12 mouse cellular contexts compared by ENCODE assay signal in the genomic region with DNA sequence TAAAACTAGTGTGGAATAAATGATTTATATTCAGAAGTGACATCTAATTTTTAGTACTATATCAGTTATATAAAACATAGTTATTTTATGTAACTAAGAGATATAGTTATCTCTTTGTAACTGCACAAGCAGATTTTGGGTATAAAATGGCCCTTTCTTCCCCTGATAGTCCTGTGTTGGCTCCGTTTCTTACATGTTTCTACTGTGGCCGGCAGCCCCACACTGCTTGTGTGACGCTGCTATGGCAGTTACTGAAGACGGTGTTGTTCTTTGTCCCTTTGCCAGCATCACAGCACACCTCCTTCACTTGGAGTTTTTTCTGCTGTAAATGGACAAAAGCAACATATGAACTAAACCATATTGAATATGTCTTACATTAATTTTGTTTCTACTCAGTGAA.
"Had no signal": no experiment of that assay in that cellular context is flagged by ENCODE, and none has a peak within 500 bp of the region (broad histone marks: within the 10 kb centered on the region; RNA-seq: fewer than 3 reads in every experiment).

No protein-coding gene starts in this region.

- H3K9me3 ChIP-seq: limb, embryonic 13.5 days; midbrain, embryonic 12.5 days had no signal

- H3K27me3 ChIP-seq: limb, embryonic 13.5 days; midbrain, embryonic 12.5 days had no signal

- H3K36me3 ChIP-seq: limb, embryonic 13.5 days; midbrain, embryonic 12.5 days had no signal

- H3K27ac ChIP-seq: kidney, postnatal 0 days; layer of hippocampus, adult 2 months; limb, embryonic 13.5 days; liver, embryonic 14.5 days; midbrain, embryonic 12.5 days had no signal

- H3K4me3 ChIP-seq: layer of hippocampus, adult 2 months; limb, embryonic 13.5 days; midbrain, embryonic 12.5 days had no signal

- H3K9ac ChIP-seq: limb, embryonic 13.5 days; liver, embryonic 14.5 days; midbrain, embryonic 12.5 days had no signal

- H3K4me1 ChIP-seq: limb, embryonic 13.5 days; midbrain, embryonic 12.5 days had no signal

- ATAC-seq: midbrain, embryonic 16.5 days had no signal

- DNase-seq: kidney, adult 9 months; kidney, postnatal 4 days; left cerebral cortex, postnatal 4 days; lung, adult 18-20 months; right cerebral cortex, postnatal 14 days; thymus, postnatal 36 days had no signal
